Mouse (Mus musculus): ENCODE results near the gene Gle1.

DNA sequence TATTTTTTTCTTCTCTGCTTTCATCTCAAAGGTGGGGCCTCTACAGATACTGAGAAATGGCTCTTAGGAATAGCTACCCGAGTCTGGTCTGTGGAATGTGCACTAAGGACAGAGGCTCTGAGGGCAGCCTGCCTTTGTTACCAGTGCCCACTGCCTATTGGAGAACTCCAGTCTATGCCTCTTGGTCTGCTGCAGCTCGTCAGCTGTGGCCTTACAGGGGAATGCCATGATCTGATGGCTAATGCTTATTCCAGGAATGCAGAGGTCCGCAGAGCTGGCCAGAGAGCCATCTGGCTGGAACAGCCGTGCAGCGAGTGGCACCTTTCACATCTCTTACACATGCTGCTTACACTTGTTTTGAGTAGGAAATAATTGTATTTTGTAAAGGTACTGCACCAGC lies 32.5 kb downstream of the Gle1 start:
- TF ChIP-seq CTCF (conservative IDR thresholded peaks at IDR 0.05; ENCODE audit: low read length) = no peak
- no peak for TF ChIP-seq NANOG (IDR thresholded peaks at IDR 0.05; ENCODE audit: borderline replicate concordance, low read length)
